Mouse (Mus musculus) hindbrain, embryonic 13.5 days (tissue): ENCODE data around the gene Ddhd1. TPM values are rescaled to one million over a fixed set of nuclear protein-coding genes. Genes with fewer than 3 reads are reported as not detected.

Source experiments
- ATAC-seq: fragments of 200-750 bp; cut with Nextera tagmentation; 2 replicates; pipeline ENCODE4 v1.8.0; 2017; ENCODE audit warnings: moderate TSS enrichment; ENCODE audit not compliant: low FRiP score
- H3K27ac ChIP-seq: fragments of 300-500 bp; sonication (generic); 2 replicates; pipeline ENCODE4 v1.5.1; 2015; ENCODE audit warnings: inconsistent platforms, mild to moderate bottlenecking, moderate library complexity
- H3K27me3 ChIP-seq: fragments of 300-500 bp; sonication (generic); 2 replicates; pipeline ENCODE4 v1.6.1; 2015; ENCODE audit warnings: mild to moderate bottlenecking, inconsistent platforms
- H3K36me3 ChIP-seq: fragments of 300-500 bp; sonication (generic); 2 replicates; pipeline ENCODE4 v1.6.1; 2015; ENCODE audit warnings: mild to moderate bottlenecking, inconsistent platforms
- H3K4me1 ChIP-seq: fragments of 300-500 bp; sonication (generic); replicated peaks from 2 replicates; pipeline ENCODE4 v1.6.1; 2015; ENCODE audit warnings: inconsistent platforms
- H3K4me2 ChIP-seq: fragments of 300-500 bp; sonication (generic); 2 replicates; pipeline ENCODE4 v1.6.1; 2015; ENCODE audit warnings: inconsistent platforms, mild to moderate bottlenecking, moderate library complexity
- H3K4me3 ChIP-seq: fragments of 300-500 bp; sonication (generic); 2 replicates; pipeline ENCODE4 v1.5.1; 2015; ENCODE audit warnings: mild to moderate bottlenecking, inconsistent platforms
- H3K9ac ChIP-seq: fragments of 300-500 bp; sonication (generic); 2 replicates; pipeline ENCODE4 v1.6.1; 2015; ENCODE audit warnings: mild to moderate bottlenecking, inconsistent platforms
- H3K9me3 ChIP-seq: fragments of 300-500 bp; sonication (generic); 2 replicates; pipeline ENCODE4 v1.6.1; 2016; ENCODE audit warnings: inconsistent platforms
- WGBS: fragments of 180-500 bp; shearing (Covaris S2); methylation state at CpG from one replicate; pipeline ENCODE4 v1.1.7; 2015; 5-methylcytosine and 5-hydroxymethylcytosine counted together
- polyA plus RNA-seq: library from polyadenylated mRNA; unstranded; fragments of >200 nt; fragmentation: Nextera tagmentation; extraction: Ambion mirVana; gene quantifications from 2 replicates; pipeline ENCODE4 v1.2.1, GENCODE M21; 2015

Ddhd1 gene
- polyA plus RNA-seq, 1 experiment from 2014 or later: 19.2 TPM

DNA sequence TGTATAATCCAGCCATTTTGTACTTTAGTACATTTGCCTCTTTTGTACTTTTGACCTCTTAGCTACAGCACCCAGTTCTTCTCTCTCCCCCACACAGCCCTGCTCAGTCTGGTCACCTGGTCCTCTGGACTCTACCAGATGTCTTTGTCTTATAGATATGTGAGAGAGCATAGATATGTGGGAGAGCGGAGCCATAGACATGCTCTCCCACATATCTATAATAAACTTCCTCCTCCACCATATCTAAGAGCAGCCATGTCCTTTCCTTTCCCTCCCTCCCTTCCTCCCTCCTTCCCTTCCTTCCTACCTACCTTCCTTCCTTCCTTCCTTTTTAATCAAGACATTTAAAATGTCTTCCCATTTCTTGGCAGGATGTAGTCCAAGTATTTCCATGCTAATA, 2.4 kb upstream of the Ddhd1 start:
- Histone ChIP-seq H3K4me2 (no peak overlapping the region), H3K9me3 (no peaks in the 10 kb centered on the region), H3K27ac (no peak overlapping the region), H3K9ac (no peak overlapping the region), H3K27me3 (no peaks in the 10 kb centered on the region), H3K36me3 (no peaks in the 10 kb centered on the region), H3K4me1 (peaks cover 15% of the 10 kb centered on the region), H3K4me3 (no peak overlapping the region)
- no peak for ATAC-seq
- WGBS: 100% methylated on average over 1 of the region's 1 CpGs

DNA sequence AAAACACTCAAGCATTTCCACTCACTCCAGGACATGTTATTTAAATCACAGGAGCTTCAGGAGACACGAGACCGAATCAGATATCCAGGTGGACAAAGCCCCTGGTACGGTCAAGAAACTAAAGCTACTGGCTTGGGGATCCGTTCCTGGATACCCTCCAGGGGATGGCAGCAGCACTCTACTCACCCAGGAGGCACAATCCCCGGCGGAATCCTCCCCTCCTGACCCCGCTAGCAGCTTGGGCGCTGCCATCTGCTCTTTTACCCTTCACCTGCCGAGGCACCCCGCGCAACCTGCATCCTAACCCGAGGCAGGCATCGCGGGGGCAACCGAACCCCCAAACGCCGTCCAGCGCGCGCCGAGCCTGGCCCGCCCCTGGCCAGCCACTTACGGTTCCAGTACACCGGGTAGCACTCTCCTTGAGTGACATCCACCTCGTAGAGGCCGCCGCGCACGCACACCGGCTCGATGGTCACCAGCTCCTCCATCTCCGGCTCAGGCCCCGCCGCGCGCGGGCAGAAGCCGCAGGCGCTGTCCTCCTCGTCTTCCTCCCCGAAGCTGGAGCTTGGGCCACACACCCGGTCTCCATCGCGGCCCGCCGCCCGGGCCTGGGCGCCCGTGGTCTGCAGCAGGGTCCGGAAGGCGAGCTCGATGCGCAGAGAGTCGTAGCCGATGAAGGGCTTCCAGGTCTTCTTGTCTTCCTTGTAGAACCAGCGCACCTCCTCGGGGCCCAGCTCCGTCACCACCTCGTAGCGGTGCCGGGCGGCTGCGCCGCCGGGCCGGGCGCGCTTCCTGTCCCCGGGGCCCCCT, 907 bp downstream of the Ddhd1 start:
- no peaks in the 10 kb centered on the region for H3K27me3 ChIP-seq
- peak overlapping the region; percentile 97 for H3K27ac ChIP-seq
- peak overlapping the region; percentile 96 for H3K9ac ChIP-seq
- H3K36me3 ChIP-seq: no peaks in the 10 kb centered on the region
- no peaks in the 10 kb centered on the region for H3K9me3 ChIP-seq
- peaks cover 42% of the 10 kb centered on the region for H3K4me1 ChIP-seq
- peak overlapping the region; percentile 88 for H3K4me3 ChIP-seq
- H3K4me2 ChIP-seq: peak overlapping the region; percentile 86
- WGBS: under 1% methylated on average over 68 of the region's 69 CpGs
- ATAC-seq: peak; percentile 55

DNA sequence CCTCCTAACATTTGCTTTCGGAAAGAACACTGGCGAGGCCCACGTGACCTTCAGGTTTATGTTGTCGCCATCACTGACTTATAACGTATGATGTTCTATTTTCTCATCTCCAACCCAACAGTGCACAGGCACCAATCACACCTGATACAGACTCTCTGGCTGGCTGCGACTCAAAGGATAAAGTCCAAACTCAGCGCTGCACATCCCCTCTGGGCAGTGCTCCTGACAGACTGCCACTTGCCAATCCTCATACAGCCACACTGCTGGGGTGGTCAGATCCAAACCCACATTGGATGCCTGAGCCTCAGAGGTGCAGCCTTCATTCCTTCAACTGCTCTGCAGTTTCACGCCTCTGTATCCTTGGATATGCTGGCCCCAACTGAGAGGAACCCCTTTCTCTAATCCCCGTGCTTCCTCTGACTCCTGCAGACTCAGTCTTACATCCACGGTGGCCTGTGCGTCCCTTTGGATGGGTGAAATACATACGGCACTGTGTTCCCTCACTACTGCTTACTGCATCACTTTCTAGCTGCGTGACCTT, 3.0 kb downstream of the Ddhd1 start:
- Histone ChIP-seq H3K4me3 (peak overlapping the region; percentile 88), H3K27ac (no peak overlapping the region), H3K9ac (peak overlapping the region; percentile 51), H3K9me3 (no peaks in the 10 kb centered on the region), H3K27me3 (no peaks in the 10 kb centered on the region), H3K4me1 (peaks cover 48% of the 10 kb centered on the region), H3K4me2 (peak overlapping the region; percentile 86), H3K36me3 (no peaks in the 10 kb centered on the region)
- WGBS: 81% methylated on average over 13 of the region's 13 CpGs
- no peak for ATAC-seq

DNA sequence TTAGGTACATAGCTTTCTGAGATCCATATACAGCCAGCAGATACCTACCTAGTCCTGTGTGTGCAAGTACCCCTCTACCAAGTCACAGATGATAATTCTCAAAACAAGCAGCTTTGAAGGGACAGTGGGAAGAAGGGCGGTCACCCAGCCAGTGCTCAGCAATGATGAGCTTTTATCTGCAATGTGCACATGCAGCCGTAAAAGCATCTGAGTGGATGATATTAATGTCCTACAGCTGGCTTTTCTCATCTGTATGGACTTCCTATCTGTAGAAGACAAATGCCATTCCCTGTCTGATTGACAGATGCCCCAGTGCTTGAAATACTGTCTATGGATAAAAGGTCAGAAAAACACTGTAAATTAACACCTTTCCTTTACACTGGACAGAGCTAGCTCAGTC, 4.2 kb downstream of the Ddhd1 start:
- H3K4me3 ChIP-seq: no peak overlapping the region
- no peak for ATAC-seq
- no peaks in the 10 kb centered on the region for H3K9me3 ChIP-seq
- H3K9ac ChIP-seq: no peak overlapping the region
- no peaks in the 10 kb centered on the region for H3K27me3 ChIP-seq
- no peaks in the 10 kb centered on the region for H3K36me3 ChIP-seq
- no peak overlapping the region for H3K27ac ChIP-seq
- peaks cover 59% of the 10 kb centered on the region for H3K4me1 ChIP-seq
- H3K4me2 ChIP-seq: 0 out of 2 replicates have a peak overlapping the region, but pooled peaks have one; percentile 6
- 74% methylated on average over 2 of the region's 2 CpGs for WGBS

DNA sequence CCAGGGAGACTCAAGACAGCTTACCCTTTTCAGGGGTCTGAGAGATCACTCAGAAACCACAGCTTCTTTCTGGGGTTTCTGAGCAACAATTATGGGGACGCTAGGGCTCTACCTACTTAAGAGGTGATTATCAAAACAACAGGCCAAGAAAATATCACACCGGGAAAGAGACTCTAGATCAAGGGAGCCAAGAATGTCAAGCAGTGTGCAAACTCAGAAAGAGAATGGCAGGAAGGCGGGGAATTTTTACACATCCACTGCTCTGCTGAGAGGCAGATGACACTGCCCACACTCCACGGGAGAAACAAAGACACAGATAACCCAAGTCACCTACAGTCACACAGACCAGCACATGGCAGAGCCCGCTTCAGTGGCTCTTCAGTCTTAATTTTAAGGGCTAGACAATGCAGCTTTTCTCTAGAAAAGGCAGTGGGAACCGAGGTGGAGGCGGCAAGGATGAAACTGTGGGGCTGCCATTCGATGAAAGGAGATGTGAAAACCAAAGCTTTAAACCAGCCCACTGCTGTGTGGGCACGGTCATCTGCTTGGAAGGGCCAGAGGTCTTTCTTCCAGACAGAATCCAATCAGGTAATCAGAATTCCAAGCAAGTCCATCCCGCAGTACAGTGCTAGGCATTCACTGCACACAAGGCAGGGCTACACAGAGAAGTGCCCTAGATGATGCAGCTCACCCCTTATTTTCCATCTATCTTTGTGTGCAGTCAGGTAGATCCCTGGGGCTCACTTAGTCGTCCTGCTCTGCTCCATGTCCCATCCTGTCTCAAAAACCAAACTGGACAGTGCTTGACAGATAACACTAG, 8.7 kb downstream of the Ddhd1 start:
- WGBS: 43% methylated on average over 11 of the region's 11 CpGs

DNA sequence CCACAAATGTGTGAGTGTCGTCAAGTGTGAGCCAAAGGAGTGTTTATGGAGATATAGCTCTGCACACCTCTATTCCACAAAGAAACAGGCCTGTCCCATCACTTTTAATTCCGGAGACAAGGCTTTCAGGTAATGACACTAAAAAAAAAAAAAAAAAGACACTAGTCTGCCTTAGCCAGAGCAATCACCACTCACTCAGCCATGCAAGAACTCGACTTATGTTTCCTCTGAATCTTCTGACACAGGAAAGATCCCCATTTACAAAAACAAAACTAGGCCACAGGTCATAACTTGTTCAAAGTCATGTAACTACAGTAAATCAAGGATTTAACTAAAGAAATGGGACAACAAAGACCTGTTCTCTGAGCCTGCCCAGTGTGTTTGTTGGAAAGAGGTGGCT, 9.8 kb downstream of the Ddhd1 start:
- no peaks in the 10 kb centered on the region for H3K27me3 ChIP-seq
- H3K4me2 ChIP-seq: no peak overlapping the region
- no peak for ATAC-seq
- no peak overlapping the region for H3K27ac ChIP-seq
- WGBS: 85% methylated on average over 3 of the region's 3 CpGs
- peaks cover 56% of the 10 kb centered on the region for H3K4me1 ChIP-seq
- no peaks in the 10 kb centered on the region for H3K9me3 ChIP-seq
- no peak overlapping the region for H3K4me3 ChIP-seq
- H3K36me3 ChIP-seq: no peaks in the 10 kb centered on the region
- no peak overlapping the region for H3K9ac ChIP-seq

More for the DNA sequence above, 8.7 kb downstream of the Ddhd1 start:
- Histone ChIP-seq H3K27ac (peak overlapping the region; percentile 67), H3K4me1 (peaks cover 53% of the 10 kb centered on the region), H3K27me3 (no peaks in the 10 kb centered on the region), H3K4me3 (no peak overlapping the region), H3K9me3 (no peaks in the 10 kb centered on the region), H3K36me3 (no peaks in the 10 kb centered on the region), H3K4me2 (no peak overlapping the region), H3K9ac (no peak overlapping the region)
- ATAC-seq: 0 out of 2 replicates have a peak, but pooled peaks have one; percentile 26

DNA sequence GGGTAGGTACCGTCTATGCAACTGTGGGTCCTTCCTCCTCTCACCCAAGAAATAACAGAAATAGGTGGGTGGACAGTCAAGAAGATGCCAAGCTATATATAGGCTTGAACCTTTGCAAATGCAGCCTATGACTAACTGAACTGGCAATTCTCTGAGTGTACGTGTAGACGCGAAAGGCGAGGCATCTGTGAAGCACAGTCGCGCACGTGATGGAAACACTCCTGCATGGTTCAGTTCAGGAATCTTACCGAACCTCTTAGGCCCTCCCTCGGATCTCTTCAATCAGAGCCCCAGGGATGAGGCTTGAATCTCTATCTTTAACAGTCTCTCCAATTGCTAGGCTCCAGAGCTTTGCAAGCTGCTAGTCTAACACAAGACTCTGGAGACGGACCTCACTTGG, 10.3 kb downstream of the Ddhd1 start:
- Histone ChIP-seq H3K4me2 (no peak overlapping the region), H3K27ac (no peak overlapping the region), H3K4me1 (peaks cover 53% of the 10 kb centered on the region), H3K9me3 (no peaks in the 10 kb centered on the region), H3K9ac (no peak overlapping the region), H3K27me3 (no peaks in the 10 kb centered on the region), H3K36me3 (no peaks in the 10 kb centered on the region), H3K4me3 (no peak overlapping the region)
- WGBS: 96% methylated on average over 11 of the region's 11 CpGs
- ATAC-seq: no peak

DNA sequence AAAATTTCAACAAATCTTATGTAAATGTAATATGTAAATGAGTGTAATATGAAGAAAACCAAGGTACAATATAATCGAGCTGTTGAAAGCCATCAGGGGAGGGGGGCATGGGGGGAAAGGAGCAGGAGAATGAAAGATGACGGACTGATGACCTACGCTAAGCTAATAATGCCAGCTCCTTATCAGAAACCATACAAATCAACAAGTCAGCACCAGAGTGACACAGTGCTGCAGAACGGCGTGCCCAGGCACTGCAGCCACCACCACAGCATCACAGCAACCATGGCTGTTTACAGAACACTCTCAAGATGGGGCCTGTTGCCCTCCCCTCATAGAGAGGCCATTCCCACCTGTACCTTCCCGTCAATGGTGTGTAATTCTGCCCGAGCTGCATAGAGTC, 10.8 kb downstream of the Ddhd1 start:
- H3K9ac ChIP-seq: no peak overlapping the region
- H3K4me2 ChIP-seq: no peak overlapping the region
- no peak overlapping the region for H3K27ac ChIP-seq
- no peak for ATAC-seq
- peaks cover 52% of the 10 kb centered on the region for H3K4me1 ChIP-seq
- no peaks in the 10 kb centered on the region for H3K36me3 ChIP-seq
- no peak overlapping the region for H3K4me3 ChIP-seq
- no peaks in the 10 kb centered on the region for H3K9me3 ChIP-seq
- WGBS: 87% methylated on average over 7 of the region's 7 CpGs
- no peaks in the 10 kb centered on the region for H3K27me3 ChIP-seq

DNA sequence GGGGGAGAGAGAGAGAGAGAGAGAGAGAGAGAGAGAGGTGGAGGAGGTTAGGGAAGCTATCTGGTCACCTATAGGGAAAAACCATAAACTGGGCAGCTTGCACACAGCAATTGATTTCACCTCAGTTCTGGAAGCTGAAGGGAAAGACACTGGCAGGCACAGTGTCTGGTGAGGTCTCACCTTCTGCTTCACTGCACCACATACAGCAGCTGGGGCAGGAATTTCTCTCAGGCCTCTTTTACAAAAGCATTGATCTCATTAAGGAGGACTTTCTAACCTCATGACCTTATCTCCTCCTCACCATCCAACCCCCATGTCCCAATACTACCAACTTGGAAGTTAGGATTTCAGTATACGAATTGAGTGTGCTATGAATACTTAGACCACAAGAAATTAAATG, 13.2 kb downstream of the Ddhd1 start:
- 43% methylated on average over 1 of the region's 1 CpGs for WGBS
- Histone ChIP-seq H3K27ac (0 out of 2 replicates have a peak overlapping the region, but pooled peaks have one; percentile 23), H3K9me3 (no peaks in the 10 kb centered on the region), H3K36me3 (no peaks in the 10 kb centered on the region), H3K9ac (no peak overlapping the region), H3K4me2 (no peak overlapping the region), H3K4me1 (peaks cover 48% of the 10 kb centered on the region), H3K27me3 (no peaks in the 10 kb centered on the region), H3K4me3 (no peak overlapping the region)
- no peak for ATAC-seq

DNA sequence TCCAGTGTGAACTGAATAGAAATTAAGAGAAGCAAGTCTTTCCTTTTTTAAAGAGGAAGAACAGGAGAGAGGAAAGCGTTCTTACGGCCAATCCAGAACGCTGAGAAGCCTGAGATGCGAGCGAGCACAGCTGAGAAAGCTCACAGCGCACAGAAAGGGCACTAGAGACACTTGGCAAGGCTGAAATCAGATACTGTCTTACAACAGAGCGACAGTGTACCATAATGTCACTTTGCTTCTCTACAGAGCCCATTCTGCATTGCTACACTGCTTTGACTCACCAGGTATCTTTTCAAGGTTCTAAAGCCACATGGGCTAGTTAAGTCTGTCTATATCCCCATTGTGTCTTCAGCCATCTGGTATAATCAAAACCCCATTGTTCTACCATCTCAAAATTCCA, 13.7 kb downstream of the Ddhd1 start:
- no peaks in the 10 kb centered on the region for H3K36me3 ChIP-seq
- H3K4me3 ChIP-seq: no peak overlapping the region
- H3K9ac ChIP-seq: 0 out of 2 replicates have a peak overlapping the region, but pooled peaks have one; percentile 26
- H3K27ac ChIP-seq: peak overlapping the region; percentile 63
- H3K27me3 ChIP-seq: no peaks in the 10 kb centered on the region
- no peaks in the 10 kb centered on the region for H3K9me3 ChIP-seq
- no peak for ATAC-seq
- 48% methylated on average over 7 of the region's 7 CpGs for WGBS
- H3K4me2 ChIP-seq: peak overlapping the region; percentile 32; the same call in 1 of the 2 replicates
- peaks cover 42% of the 10 kb centered on the region for H3K4me1 ChIP-seq

DNA sequence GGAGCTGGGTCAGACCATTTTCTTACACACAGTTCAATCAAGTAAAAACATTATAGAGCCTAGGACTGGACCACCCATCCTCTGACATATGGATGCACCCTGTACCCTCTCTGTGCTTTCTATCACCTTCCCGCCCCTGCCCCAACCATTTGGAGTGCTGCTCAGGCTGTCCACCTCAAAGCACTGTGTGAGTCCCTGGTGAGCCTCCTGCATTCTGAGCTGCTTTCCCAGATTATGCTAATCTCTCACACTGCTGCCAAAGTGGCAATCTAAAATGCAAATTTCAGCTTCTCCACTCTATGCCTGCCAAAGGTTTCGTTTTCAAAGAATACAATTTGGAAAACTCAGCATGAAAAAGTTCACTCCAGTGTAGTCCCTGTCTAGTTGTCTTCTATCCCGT, 14.5 kb downstream of the Ddhd1 start:
- Histone ChIP-seq H3K36me3 (no peaks in the 10 kb centered on the region), H3K4me1 (peaks cover 35% of the 10 kb centered on the region), H3K9me3 (no peaks in the 10 kb centered on the region), H3K4me2 (peak overlapping the region; percentile 32; the same call in 1 of the 2 replicates), H3K4me3 (no peak overlapping the region), H3K27me3 (no peaks in the 10 kb centered on the region), H3K9ac (no peak overlapping the region), H3K27ac (peak overlapping the region; percentile 60)
- peak; percentile 67; the same call in 1 of the 2 replicates for ATAC-seq
- 25% methylated on average over 3 of the region's 3 CpGs for WGBS

DNA sequence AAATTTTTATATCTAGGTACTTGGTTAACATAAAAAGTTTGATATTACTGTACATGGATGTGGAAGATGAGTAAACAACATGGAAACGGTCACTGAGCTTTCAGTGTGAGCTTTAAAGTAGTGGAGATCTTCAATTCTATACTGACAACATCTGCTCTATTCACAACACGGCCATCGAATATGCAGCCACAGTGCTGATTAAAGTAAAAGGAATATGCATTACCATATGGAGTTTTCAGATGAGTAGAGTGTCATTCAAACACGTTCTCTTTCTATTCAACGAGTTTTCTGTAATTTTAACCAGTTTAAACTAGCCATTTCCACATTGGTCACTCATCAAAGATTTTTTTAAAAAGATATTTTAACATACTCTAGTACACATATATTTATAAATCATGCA, 15.1 kb downstream of the Ddhd1 start:
- H3K27me3 ChIP-seq: no peaks in the 10 kb centered on the region
- H3K9me3 ChIP-seq: no peaks in the 10 kb centered on the region
- H3K4me3 ChIP-seq: no peak overlapping the region
- 66% methylated on average over 5 of the region's 5 CpGs for WGBS
- H3K36me3 ChIP-seq: no peaks in the 10 kb centered on the region
- peaks cover 31% of the 10 kb centered on the region for H3K4me1 ChIP-seq
- ATAC-seq: no peak
- no peak overlapping the region for H3K27ac ChIP-seq
- H3K4me2 ChIP-seq: no peak overlapping the region
- H3K9ac ChIP-seq: no peak overlapping the region
